Mouse (Mus musculus): ENCODE measurements around the gene Gm3415.

Gene Gm3415

DNA sequence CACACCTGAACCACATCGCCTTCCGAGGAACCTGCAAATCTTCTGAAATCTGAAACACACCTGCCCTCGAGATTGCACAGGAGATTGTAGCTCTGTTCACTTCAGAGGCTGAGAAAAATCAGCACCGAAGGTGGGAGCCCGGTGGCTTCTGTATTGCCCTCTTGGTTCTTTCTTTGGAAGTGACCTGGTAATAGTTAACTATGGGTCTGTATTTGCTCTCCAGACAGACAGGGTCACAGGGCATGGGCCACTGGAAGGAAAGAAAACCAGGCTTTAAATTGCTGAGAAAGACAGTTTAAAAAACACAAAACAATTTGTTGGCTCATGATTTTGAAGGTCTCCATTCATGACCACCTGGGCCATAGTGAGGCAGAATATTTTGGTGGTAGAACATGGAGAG is 44.0 kb downstream of the Gm3415 start:
- DNase-seq: no peak

DNA sequence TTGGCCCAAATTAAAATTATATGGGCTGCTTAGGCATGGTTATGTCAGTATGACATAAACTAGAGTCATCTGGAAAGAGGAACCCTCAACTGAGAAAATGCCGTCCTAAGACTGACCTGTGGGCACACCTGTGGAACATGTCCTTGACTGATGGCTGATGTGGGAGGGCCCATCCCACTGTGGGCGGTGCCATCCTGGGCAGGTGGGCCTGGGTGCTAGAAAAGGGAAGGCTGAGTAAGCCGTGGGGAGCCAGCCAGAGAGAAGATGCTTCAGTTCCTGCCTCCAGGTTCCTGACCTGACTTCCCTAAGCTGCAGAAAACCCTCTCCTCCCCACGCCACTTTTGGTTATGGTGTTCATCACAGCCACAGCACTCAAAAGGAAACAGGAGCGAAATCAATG is 50.3 kb downstream of the Gm3415 start:
- DNase-seq: no peak

DNA sequence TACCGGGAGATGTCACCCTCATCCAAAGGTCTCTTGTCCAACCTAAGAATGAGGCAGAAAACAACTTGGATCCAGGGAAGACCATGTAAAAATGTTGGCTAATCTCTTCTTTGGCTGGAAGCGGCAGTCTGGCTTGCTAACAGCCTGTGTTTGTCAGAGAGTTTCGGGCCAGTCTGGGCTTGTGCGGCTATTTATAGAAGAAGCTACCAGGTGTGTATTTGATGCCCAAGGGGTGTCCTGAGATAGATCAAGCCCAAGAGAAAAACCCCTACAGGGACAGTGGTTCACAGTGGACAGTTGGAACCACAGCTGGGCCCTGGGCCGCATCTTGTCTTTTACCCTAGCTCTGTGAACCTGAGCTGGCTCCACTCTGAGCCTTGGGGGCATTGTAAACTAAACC is 51.0 kb downstream of the Gm3415 start:
- DNase-seq: no peak

- DNase-seq: no peak
Measured at GRCm38 (mm10) chr5:146607816-146608215, 51.9 kb downstream of the Gm3415 start.
